Mouse (Mus musculus) neural tube, embryonic 11.5 days (tissue): Measurements from ENCODE around the gene Dclre1b. TPM values are rescaled to one million over a fixed set of nuclear protein-coding genes. Genes with fewer than 3 reads are reported as not detected.

ENCODE experiments used
- ATAC-seq: fragments of 200-750 bp; cut with Nextera tagmentation; 2 replicates; pipeline ENCODE4 v1.8.0; 2017; ENCODE audit warnings: moderate number of reproducible peaks, mild to moderate bottlenecking, moderate TSS enrichment, moderate library complexity; ENCODE audit not compliant: insufficient read depth, low FRiP score, low TSS enrichment
- DNase-seq: peaks from one replicate; pipeline ENCODE4 v3.0.0-alpha.2; 2015; ENCODE audit warnings: low spot score
- H3K27ac ChIP-seq: fragments of 300-500 bp; sonication (generic); 2 replicates; pipeline ENCODE4 v1.5.1; 2014; ENCODE audit warnings: low read depth, mild to moderate bottlenecking, low read length
- H3K27me3 ChIP-seq: fragments of 300-500 bp; sonication (generic); 2 replicates; pipeline ENCODE4 v1.6.1; 2014; ENCODE audit warnings: mild to moderate bottlenecking, low read length, mixed read lengths; ENCODE audit not compliant: control insufficient read depth, insufficient read depth
- H3K36me3 ChIP-seq: fragments of 300-500 bp; sonication (generic); 2 replicates; pipeline ENCODE4 v1.6.1; 2014; ENCODE audit warnings: mild to moderate bottlenecking, low read length, moderate library complexity, mixed read lengths; ENCODE audit not compliant: control insufficient read depth, insufficient read depth
- H3K4me1 ChIP-seq: fragments of 300-500 bp; sonication (generic); 2 replicates; pipeline ENCODE4 v1.6.1; 2014; ENCODE audit warnings: low read length, mixed read lengths; ENCODE audit not compliant: control insufficient read depth, insufficient read depth
- H3K4me2 ChIP-seq: fragments of 300-500 bp; sonication (generic); 2 replicates; pipeline ENCODE4 v1.6.1; 2014; ENCODE audit warnings: low read depth, mild to moderate bottlenecking, moderate library complexity
- H3K4me3 ChIP-seq: fragments of 300-500 bp; sonication (generic); 2 replicates; pipeline ENCODE4 v1.5.1; 2014; ENCODE audit warnings: low read depth, low read length
- H3K9ac ChIP-seq: fragments of 300-500 bp; sonication (generic); 2 replicates; pipeline ENCODE4 v1.6.1; 2014; ENCODE audit warnings: mild to moderate bottlenecking, low read length
- H3K9me3 ChIP-seq: fragments of 300-500 bp; sonication (generic); 2 replicates; pipeline ENCODE4 v1.6.1; 2016; ENCODE audit warnings: low read length; ENCODE audit not compliant: control insufficient read depth
- WGBS: fragments of 180-500 bp; shearing (Covaris S2); extraction: QIAGEN DNeasy Blood & Tissue Kit; methylation state at CpG from one replicate; pipeline ENCODE4 v1.1.7; 2014; 5-methylcytosine and 5-hydroxymethylcytosine counted together
- polyA plus RNA-seq: library from polyadenylated mRNA; unstranded; fragments of >200 nt; fragmentation: Nextera tagmentation; extraction: Ambion mirVana; gene quantifications from 2 replicates; pipeline ENCODE4 v1.2.1, GENCODE M21; 2014

The Dclre1b gene
- polyA plus RNA-seq, 1 experiment from 2014 or later = 35.9 TPM

DNA sequence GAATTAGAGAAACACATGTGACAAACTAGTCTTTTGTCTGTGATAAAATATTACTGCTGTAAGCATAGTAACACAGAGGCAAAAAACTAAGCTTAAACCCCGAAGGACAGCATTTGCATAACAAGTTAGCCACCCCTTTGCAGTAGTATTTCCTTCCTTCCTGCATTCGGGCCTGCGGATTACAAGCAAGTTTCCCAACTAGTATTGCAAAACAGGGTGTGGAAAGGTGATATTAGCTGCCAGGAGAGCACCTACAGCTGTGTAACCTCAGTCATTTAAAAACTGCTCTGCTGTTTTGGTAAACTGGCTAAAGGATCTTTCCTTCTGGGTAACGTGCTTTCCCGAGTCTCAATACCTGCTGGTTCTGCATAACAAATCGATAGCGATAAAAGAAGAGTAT, 22.0 kb downstream of the Dclre1b start:
- Histone ChIP-seq H3K27ac (no peak overlapping the region), H3K27me3 (no peaks in the 10 kb centered on the region), H3K4me1 (no peaks in the 10 kb centered on the region), H3K36me3 (no peaks in the 10 kb centered on the region), H3K9ac (no peak overlapping the region), H3K9me3 (no peaks in the 10 kb centered on the region), H3K4me3 (no peak overlapping the region), H3K4me2 (no peak overlapping the region)
- WGBS = 64% methylated on average over 7 of the region's 7 CpGs
- ATAC-seq = no peak
- DNase-seq = no peak

DNA sequence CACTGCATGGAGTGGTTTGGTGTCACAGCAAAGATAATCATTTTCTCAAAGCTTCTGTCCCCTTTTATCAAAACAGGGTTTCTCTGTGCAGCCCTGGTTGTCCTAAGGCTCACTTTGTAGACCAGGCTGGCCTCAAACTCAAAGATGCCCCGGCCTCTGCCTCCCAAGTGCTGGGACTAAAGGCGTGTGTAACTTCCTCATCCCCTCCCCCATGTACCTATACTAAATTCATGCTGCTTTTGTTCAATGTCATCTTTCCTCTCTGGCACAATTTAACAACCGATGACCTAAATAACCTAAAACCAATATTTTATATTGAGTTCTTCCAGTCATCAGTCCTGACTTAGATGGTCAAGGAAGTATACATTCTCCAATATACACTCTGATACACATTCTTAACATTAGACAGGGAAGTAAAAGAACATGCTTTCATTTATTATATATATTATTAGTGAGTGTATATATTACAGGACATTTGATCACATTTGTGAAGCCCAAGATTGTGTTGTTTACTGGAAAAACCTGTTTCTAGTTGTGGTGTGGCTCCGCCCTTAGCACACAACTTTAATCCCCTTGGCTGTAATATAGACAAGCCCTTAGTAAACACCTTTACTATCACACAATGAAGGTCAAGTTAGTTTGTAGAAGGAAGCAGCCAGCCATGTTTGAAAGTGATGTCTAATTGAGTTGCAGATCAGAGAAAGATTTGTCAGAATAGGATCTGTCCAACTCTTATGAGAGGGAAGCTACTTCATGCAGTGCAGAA, 26.2 kb downstream of the Dclre1b start:
- Histone ChIP-seq H3K9ac (no peak overlapping the region), H3K4me2 (no peak overlapping the region), H3K4me1 (no peaks in the 10 kb centered on the region), H3K27me3 (no peaks in the 10 kb centered on the region), H3K4me3 (no peak overlapping the region), H3K9me3 (no peaks in the 10 kb centered on the region), H3K27ac (no peak overlapping the region), H3K36me3 (no peaks in the 10 kb centered on the region)
- WGBS = 91% methylated on average over 4 of the region's 4 CpGs
- no peak for ATAC-seq
- no peak for DNase-seq

DNA sequence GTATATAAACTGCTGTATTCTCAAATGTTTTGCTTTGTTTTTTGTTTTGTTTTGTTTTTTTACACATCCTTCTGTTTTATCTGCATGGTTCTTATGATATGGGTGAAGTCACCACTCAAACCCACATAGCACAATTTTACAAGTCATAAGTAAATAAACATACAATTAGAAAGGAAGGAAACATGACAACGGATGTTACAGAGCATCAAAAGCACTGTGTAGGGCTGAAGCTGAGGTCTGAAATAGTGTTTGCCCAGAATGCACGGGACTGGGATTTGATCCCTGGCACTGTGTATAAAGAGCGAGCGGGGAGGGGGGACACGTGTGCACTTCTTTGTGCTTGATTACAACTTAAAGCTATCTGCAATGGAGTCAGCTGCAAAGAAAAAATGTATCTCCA, 28.5 kb downstream of the Dclre1b start:
- H3K9me3 ChIP-seq = no peaks in the 10 kb centered on the region
- DNase-seq (no peak), ATAC-seq (no peak)
- 88% methylated on average over 5 of the region's 5 CpGs for WGBS
- H3K4me3 ChIP-seq = no peak overlapping the region
- no peaks in the 10 kb centered on the region for H3K27me3 ChIP-seq
- no peak overlapping the region for H3K9ac ChIP-seq
- no peak overlapping the region for H3K27ac ChIP-seq
- H3K4me1 ChIP-seq = no peaks in the 10 kb centered on the region
- peaks cover 4% of the 10 kb centered on the region; the same call in 1 of the 2 replicates for H3K36me3 ChIP-seq
- H3K4me2 ChIP-seq = no peak overlapping the region

DNA sequence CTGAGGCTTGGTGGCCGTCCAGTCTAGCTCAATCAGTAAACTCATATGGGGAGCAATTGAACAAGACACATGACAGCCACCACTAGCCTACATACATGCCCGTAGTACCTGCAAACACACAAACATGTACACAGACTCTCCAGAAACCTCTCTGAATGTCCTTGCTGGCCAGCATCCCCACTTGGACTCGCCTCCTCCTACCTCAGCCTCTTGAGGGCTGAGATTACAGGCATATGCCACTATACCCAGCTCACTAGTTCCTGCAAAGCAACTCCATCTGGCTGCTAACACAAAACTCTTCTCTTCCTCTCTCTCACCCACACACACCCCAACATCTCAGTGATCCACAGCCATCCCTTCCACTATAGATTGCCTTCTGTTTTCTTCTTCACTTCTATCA, 29.0 kb downstream of the Dclre1b start:
- Histone ChIP-seq H3K27ac (no peak overlapping the region), H3K4me2 (no peak overlapping the region), H3K27me3 (no peaks in the 10 kb centered on the region), H3K9me3 (no peaks in the 10 kb centered on the region), H3K4me3 (no peak overlapping the region), H3K9ac (no peak overlapping the region), H3K36me3 (peaks cover 4% of the 10 kb centered on the region; the same call in 1 of the 2 replicates), H3K4me1 (no peaks in the 10 kb centered on the region)
- no peak for DNase-seq
- no peak for ATAC-seq
- WGBS = 94% methylated on average over 3 of the region's 3 CpGs

DNA sequence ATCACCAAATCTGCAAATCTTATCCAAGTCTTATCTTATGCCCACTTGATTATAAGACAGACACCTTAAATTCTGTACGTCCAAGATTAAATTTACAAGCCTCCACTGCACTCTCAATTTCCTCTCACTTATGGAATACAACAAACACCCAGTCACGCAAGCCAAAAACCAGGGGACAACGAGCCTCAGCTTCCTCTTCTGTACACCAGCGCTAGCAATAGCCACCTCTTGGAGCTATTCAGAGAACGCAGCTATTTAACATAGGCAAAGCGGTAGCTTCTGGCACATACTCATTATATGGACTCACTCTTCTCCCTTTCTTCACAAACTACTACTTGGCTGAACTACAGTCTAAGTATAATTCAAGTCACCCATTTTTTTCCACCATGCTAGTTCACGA, 30.1 kb downstream of the Dclre1b start:
- Histone ChIP-seq H3K9me3 (no peaks in the 10 kb centered on the region), H3K4me1 (no peaks in the 10 kb centered on the region), H3K4me2 (no peak overlapping the region), H3K9ac (no peak overlapping the region), H3K4me3 (no peak overlapping the region), H3K27ac (no peak overlapping the region), H3K36me3 (peaks cover 4% of the 10 kb centered on the region; the same call in 1 of the 2 replicates), H3K27me3 (no peaks in the 10 kb centered on the region)
- ATAC-seq = no peak
- WGBS = 93% methylated on average over 7 of the region's 7 CpGs
- no peak for DNase-seq

DNA sequence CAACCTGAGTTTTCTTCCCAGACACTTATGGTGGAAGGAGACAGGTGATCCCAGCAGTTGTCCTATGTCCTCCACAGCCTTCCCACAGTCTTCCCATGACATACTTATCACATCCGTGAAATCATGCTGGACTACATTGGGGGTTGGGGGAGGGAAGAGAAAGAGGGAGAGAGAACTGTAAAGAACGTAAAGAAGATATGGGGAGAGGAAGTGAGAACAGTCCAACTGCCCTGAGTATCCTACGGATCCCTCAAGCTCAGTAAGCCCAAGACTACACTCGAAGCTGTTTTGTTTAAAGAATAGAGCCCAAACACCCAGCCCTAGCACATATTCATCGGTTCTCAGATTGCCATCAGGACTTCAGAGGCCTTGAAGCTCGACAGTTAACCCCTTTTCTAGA, 30.6 kb downstream of the Dclre1b start:
- no peak for ATAC-seq
- Histone ChIP-seq H3K4me3 (no peak overlapping the region), H3K4me1 (no peaks in the 10 kb centered on the region), H3K4me2 (no peak overlapping the region), H3K9me3 (no peaks in the 10 kb centered on the region), H3K27me3 (no peaks in the 10 kb centered on the region), H3K27ac (no peak overlapping the region), H3K9ac (no peak overlapping the region), H3K36me3 (peaks cover 4% of the 10 kb centered on the region; the same call in 1 of the 2 replicates)
- no peak for DNase-seq
- 93% methylated on average over 6 of the region's 6 CpGs for WGBS

DNA sequence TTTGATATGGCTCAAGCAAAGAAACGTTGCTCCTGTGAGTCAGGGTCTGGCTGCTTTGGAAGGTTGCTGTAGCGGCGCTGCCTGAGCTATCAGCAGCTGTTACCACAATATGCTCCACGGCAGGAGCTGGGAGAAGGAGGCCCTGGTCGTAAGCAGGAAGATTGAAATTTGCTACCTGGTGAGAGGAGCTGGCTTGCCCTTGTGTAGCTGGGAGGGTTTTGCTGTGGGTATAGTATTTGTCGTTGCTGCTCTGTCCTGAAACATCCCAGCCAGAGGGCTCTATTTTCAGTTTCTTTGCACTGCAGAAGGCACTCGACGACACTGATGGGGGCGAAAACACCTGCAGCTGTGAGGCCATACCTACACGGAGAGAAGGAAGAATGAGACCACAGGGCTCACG, 31.3 kb downstream of the Dclre1b start:
- Histone ChIP-seq H3K27ac (no peak overlapping the region), H3K4me3 (no peak overlapping the region), H3K4me2 (no peak overlapping the region), H3K9ac (no peak overlapping the region), H3K9me3 (no peaks in the 10 kb centered on the region), H3K27me3 (no peaks in the 10 kb centered on the region), H3K36me3 (peaks cover 4% of the 10 kb centered on the region; the same call in 1 of the 2 replicates), H3K4me1 (no peaks in the 10 kb centered on the region)
- WGBS = 85% methylated on average over 11 of the region's 11 CpGs
- no peak for DNase-seq
- no peak for ATAC-seq

DNA sequence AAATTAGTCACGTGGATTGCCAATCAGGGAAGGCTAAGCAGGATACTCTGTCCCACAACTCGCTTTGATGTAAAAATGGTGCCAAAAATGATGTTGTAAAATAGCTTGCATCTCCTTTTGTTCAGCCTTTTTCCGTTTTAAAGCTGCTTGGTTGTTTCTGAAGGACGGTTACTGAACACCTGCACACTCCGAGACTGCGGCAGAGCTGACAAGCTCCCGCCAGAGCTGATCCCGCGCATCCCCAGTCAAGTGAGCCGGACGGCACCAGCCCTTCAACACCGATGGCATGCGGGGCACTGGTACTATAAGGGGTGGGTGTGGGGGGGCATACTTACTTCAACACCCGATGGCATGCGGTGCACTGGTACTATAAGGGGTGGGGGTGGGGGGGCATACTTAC, 35.2 kb downstream of the Dclre1b start:
- no peak overlapping the region for H3K27ac ChIP-seq
- no peak for ATAC-seq
- H3K36me3 ChIP-seq = peaks cover 4% of the 10 kb centered on the region; the same call in 1 of the 2 replicates
- no peaks in the 10 kb centered on the region for H3K4me1 ChIP-seq
- H3K9me3 ChIP-seq = no peaks in the 10 kb centered on the region
- H3K4me2 ChIP-seq = no peak overlapping the region
- no peak overlapping the region for H3K9ac ChIP-seq
- no peak overlapping the region for H3K4me3 ChIP-seq
- no peak for DNase-seq
- H3K27me3 ChIP-seq = no peaks in the 10 kb centered on the region
- WGBS = 90% methylated on average over 15 of the region's 15 CpGs

DNA sequence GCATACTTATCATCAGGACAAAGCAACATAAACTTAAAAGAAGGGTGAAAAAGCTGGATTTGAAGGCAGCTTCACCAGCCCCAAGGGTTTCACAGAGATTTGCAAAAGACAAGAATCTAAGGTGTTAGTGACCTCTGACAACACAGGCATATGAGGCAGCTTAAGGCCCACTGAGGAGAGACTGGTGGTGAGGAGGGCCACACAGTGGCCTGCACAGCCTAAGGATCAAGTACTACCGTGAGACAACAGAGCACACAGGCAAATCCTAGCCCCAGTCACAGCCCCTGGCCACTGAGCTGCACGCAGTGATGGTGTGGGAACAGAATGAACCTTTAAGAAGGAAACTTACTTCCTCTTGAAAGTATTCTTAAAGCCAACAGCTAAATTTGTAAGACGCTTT, 35.7 kb downstream of the Dclre1b start:
- peaks cover 4% of the 10 kb centered on the region; the same call in 1 of the 2 replicates for H3K36me3 ChIP-seq
- H3K4me1 ChIP-seq = no peaks in the 10 kb centered on the region
- H3K9ac ChIP-seq = no peak overlapping the region
- ATAC-seq (no peak), DNase-seq (no peak)
- H3K27ac ChIP-seq = no peak overlapping the region
- no peaks in the 10 kb centered on the region for H3K9me3 ChIP-seq
- no peak overlapping the region for H3K4me3 ChIP-seq
- no peak overlapping the region for H3K4me2 ChIP-seq
- H3K27me3 ChIP-seq = no peaks in the 10 kb centered on the region
- WGBS = 88% methylated on average over 3 of the region's 3 CpGs
